Mouse (Mus musculus) layer of hippocampus, postnatal 10 days (tissue): Measurements from ENCODE around the gene Igsf23. TPM values are rescaled to one million over a fixed set of nuclear protein-coding genes. Genes with fewer than 3 reads are reported as not detected.
"Not testable (repeated sequence)": the region's sequence is repeated elsewhere in the genome, so short reads cannot be mapped to it uniquely, and the experiment has no call there.

ENCODE experiments used
- DNase-seq, 2 experiments: peaks; one replicate each; pipeline ENCODE4 v3.0.0; 2021; ENCODE audit warnings: low spot score in 2 of 2
- total RNA-seq, 2 experiments: library from RNA; stranded (reverse); gene quantifications; 2 replicates each; pipeline ENCODE4 v1.2.3; 2021

Gene Igsf23
- total RNA-seq, 2 experiments from 2014 or later = not detected

GRCm38 (mm10) chr7:19935961-19936360 is 14.6 kb downstream of the Igsf23 start:
- no peak for DNase-seq

- DNase-seq = no peak
These were observed 15.3 kb downstream of the Igsf23 start for GRCm38 (mm10) chr7:19935171-19935751.

GRCm38 (mm10) chr7:19932877-19933809 is 17.4 kb downstream of the Igsf23 start:
- DNase-seq = peak; percentile 68 to 79

GRCm38 (mm10) chr7:19932133-19932876 is 18.3 kb downstream of the Igsf23 start:
- no peak for DNase-seq

GRCm38 (mm10) chr7:19930481-19930880 is 20.1 kb downstream of the Igsf23 start:
- not testable (repeated sequence) for DNase-seq

- DNase-seq = no peak
These were observed 22.1 kb downstream of the Igsf23 start for GRCm38 (mm10) chr7:19928486-19928885.

GRCm38 (mm10) chr7:19926849-19927480 is 23.6 kb downstream of the Igsf23 start:
- no peak for DNase-seq

GRCm38 (mm10) chr7:19925376-19925775 is 25.2 kb downstream of the Igsf23 start:
- no peak for DNase-seq

GRCm38 (mm10) chr7:19923797-19924196 is 26.8 kb downstream of the Igsf23 start:
- no peak for DNase-seq

- no peak for DNase-seq
These were observed 27.2 kb downstream of the Igsf23 start for GRCm38 (mm10) chr7:19923354-19923753.

- DNase-seq = peak; percentile 63 to 73
These were observed 29.9 kb downstream of the Igsf23 start, which contains the start of gene Pvr for GRCm38 (mm10) chr7:19920506-19921261. Pvr (minus strand) TSS chr7:19921160.

GRCm38 (mm10) chr7:19920166-19920505 is 30.4 kb downstream of the Igsf23 start:
- DNase-seq = no peak

GRCm38 (mm10) chr7:19914558-19914957 is 36.0 kb downstream of the Igsf23 start:
- no peak for DNase-seq

- no peak for DNase-seq
These were observed 38.6 kb downstream of the Igsf23 start for GRCm38 (mm10) chr7:19911695-19912524.

GRCm38 (mm10) chr7:19911292-19911658 is 39.3 kb downstream of the Igsf23 start:
- no peak for DNase-seq

GRCm38 (mm10) chr7:19910421-19911291 is 39.9 kb downstream of the Igsf23 start:
- peak; percentile 81 to 86 for DNase-seq

GRCm38 (mm10) chr7:19889881-19890280 is 60.7 kb downstream of the Igsf23 start:
- peak; percentile 59 to 60 for DNase-seq

GRCm38 (mm10) chr7:19887849-19888248 is 62.7 kb downstream of the Igsf23 start, which contains the start of gene Ceacam19:
Ceacam19 (minus strand) TSS chr7:19887965.
- no peak for DNase-seq
